Mouse (Mus musculus): ENCODE measurements around the gene Elp1.
A peak's percentile ranks its signal among the peaks of the same experiment; 100 is the strongest.

The Elp1 gene

GRCm38 (mm10) chr4:56743363-56744195 is 58.6 kb downstream of the Elp1 start, which contains the start of gene Actl7a:
Gene Actl7a (plus strand): TSS chr4:56743413.
- Histone ChIP-seq H3K27me3 (ENCODE audit: control insufficient read depth, insufficient read depth, low read length, poor library complexity, severe bottlenecking) (no peaks in the 10 kb centered on the region), H3K36me3 (ENCODE audit: control insufficient read depth, insufficient read depth, low read length, poor library complexity, severe bottlenecking) (no peaks in the 10 kb centered on the region)
- no peak for DNase-seq (ENCODE audit: low read depth, low spot score)

GRCm38 (mm10) chr4:56742698-56743097 is 59.4 kb downstream of the Elp1 start:
- no peaks in the 10 kb centered on the region for H3K27me3 ChIP-seq (ENCODE audit: control insufficient read depth, insufficient read depth, low read length, poor library complexity, severe bottlenecking)
- H3K36me3 ChIP-seq (ENCODE audit: control insufficient read depth, insufficient read depth, low read length, poor library complexity, severe bottlenecking), result no peaks in the 10 kb centered on the region
- DNase-seq (ENCODE audit: low read depth, low spot score), result no peak

GRCm38 (mm10) chr4:56741041-56741493 is 61.1 kb downstream of the Elp1 start, which contains the start of gene Actl7b:
Gene Actl7b (minus strand): TSS chr4:56741443.
- Histone ChIP-seq H3K36me3 (ENCODE audit: control insufficient read depth, insufficient read depth, low read length, poor library complexity, severe bottlenecking) (no peaks in the 10 kb centered on the region), H3K27me3 (ENCODE audit: control insufficient read depth, insufficient read depth, low read length, poor library complexity, severe bottlenecking) (no peaks in the 10 kb centered on the region)
- DNase-seq (ENCODE audit: low read depth, low spot score), result no peak

GRCm38 (mm10) chr4:56740611-56741010 is 61.5 kb downstream of the Elp1 start:
- DNase-seq (ENCODE audit: low read depth, low spot score), result no peak
- no peaks in the 10 kb centered on the region for H3K27me3 ChIP-seq (ENCODE audit: control insufficient read depth, insufficient read depth, low read length, poor library complexity, severe bottlenecking)
- H3K36me3 ChIP-seq (ENCODE audit: control insufficient read depth, insufficient read depth, low read length, poor library complexity, severe bottlenecking), result no peaks in the 10 kb centered on the region

GRCm38 (mm10) chr4:56740020-56740485 is 62.1 kb downstream of the Elp1 start, which contains the start of gene Gm26657:
Gene Gm26657 (plus strand): TSS chr4:56740070.
- Histone ChIP-seq H3K36me3 (ENCODE audit: control insufficient read depth, insufficient read depth, low read length, poor library complexity, severe bottlenecking) (no peaks in the 10 kb centered on the region), H3K27me3 (ENCODE audit: control insufficient read depth, insufficient read depth, low read length, poor library complexity, severe bottlenecking) (no peaks in the 10 kb centered on the region)
- DNase-seq (ENCODE audit: low read depth, low spot score), result no peak

- peak; percentile 21 for DNase-seq (ENCODE audit: low read depth, low spot score)
- no peaks in the 10 kb centered on the region for H3K36me3 ChIP-seq (ENCODE audit: control insufficient read depth, insufficient read depth, low read length, poor library complexity, severe bottlenecking)
- H3K27me3 ChIP-seq (ENCODE audit: control insufficient read depth, insufficient read depth, low read length, poor library complexity, severe bottlenecking), result no peaks in the 10 kb centered on the region
These were observed 76.3 kb downstream of the Elp1 start for GRCm38 (mm10) chr4:56725839-56726238.

- no peaks in the 10 kb centered on the region for H3K36me3 ChIP-seq (ENCODE audit: control insufficient read depth, insufficient read depth, low read length, poor library complexity, severe bottlenecking)
- no peak for DNase-seq (ENCODE audit: low read depth, low spot score)
- H3K27me3 ChIP-seq (ENCODE audit: control insufficient read depth, insufficient read depth, low read length, poor library complexity, severe bottlenecking), result no peaks in the 10 kb centered on the region; the same call in 1 of the 2 replicates
These were observed 78.9 kb downstream of the Elp1 start for GRCm38 (mm10) chr4:56723237-56723636.

- no peaks in the 10 kb centered on the region for H3K36me3 ChIP-seq (ENCODE audit: control insufficient read depth, insufficient read depth, low read length, poor library complexity, severe bottlenecking)
- no peak for DNase-seq (ENCODE audit: low read depth, low spot score)
- H3K27me3 ChIP-seq (ENCODE audit: control insufficient read depth, insufficient read depth, low read length, poor library complexity, severe bottlenecking), result no peaks in the 10 kb centered on the region; the same call in 1 of the 2 replicates
These were observed 79.8 kb downstream of the Elp1 start for GRCm38 (mm10) chr4:56722346-56722745.

- Histone ChIP-seq H3K27me3 (ENCODE audit: control insufficient read depth, insufficient read depth, low read length, poor library complexity, severe bottlenecking) (no peaks in the 10 kb centered on the region; the same call in 1 of the 2 replicates), H3K36me3 (ENCODE audit: control insufficient read depth, insufficient read depth, low read length, poor library complexity, severe bottlenecking) (no peaks in the 10 kb centered on the region)
- peak; percentile 32 for DNase-seq (ENCODE audit: low read depth, low spot score)
These were observed 80.7 kb downstream of the Elp1 start for GRCm38 (mm10) chr4:56721469-56721868.

- H3K36me3 ChIP-seq (ENCODE audit: control insufficient read depth, insufficient read depth, low read length, poor library complexity, severe bottlenecking), result no peaks in the 10 kb centered on the region
- H3K27me3 ChIP-seq (ENCODE audit: control insufficient read depth, insufficient read depth, low read length, poor library complexity, severe bottlenecking), result no peaks in the 10 kb centered on the region; the same call in 1 of the 2 replicates
- no peak for DNase-seq (ENCODE audit: low read depth, low spot score)
These were observed 81.7 kb downstream of the Elp1 start for GRCm38 (mm10) chr4:56720403-56720802.

- H3K36me3 ChIP-seq (ENCODE audit: control insufficient read depth, insufficient read depth, low read length, poor library complexity, severe bottlenecking), result no peaks in the 10 kb centered on the region
- no peaks in the 10 kb centered on the region; the same call in 1 of the 2 replicates for H3K27me3 ChIP-seq (ENCODE audit: control insufficient read depth, insufficient read depth, low read length, poor library complexity, severe bottlenecking)
- DNase-seq (ENCODE audit: low read depth, low spot score), result no peak
These were observed 82.7 kb downstream of the Elp1 start for GRCm38 (mm10) chr4:56719456-56719855.

GRCm38 (mm10) chr4:56718573-56719442 is 83.3 kb downstream of the Elp1 start:
- no peaks in the 10 kb centered on the region; the same call in 1 of the 2 replicates for H3K27me3 ChIP-seq (ENCODE audit: control insufficient read depth, insufficient read depth, low read length, poor library complexity, severe bottlenecking)
- DNase-seq (ENCODE audit: low read depth, low spot score), result no peak

GRCm38 (mm10) chr4:56717932-56718331 is 84.2 kb downstream of the Elp1 start:
- no peaks in the 10 kb centered on the region for H3K36me3 ChIP-seq (ENCODE audit: control insufficient read depth, insufficient read depth, low read length, poor library complexity, severe bottlenecking)
- DNase-seq (ENCODE audit: low read depth, low spot score), result no peak
- H3K27me3 ChIP-seq (ENCODE audit: control insufficient read depth, insufficient read depth, low read length, poor library complexity, severe bottlenecking), result no peaks in the 10 kb centered on the region; the same call in 1 of the 2 replicates

More at GRCm38 (mm10) chr4:56718573-56719442, 83.3 kb downstream of the Elp1 start:
- no peaks in the 10 kb centered on the region for H3K36me3 ChIP-seq (ENCODE audit: control insufficient read depth, insufficient read depth, low read length, poor library complexity, severe bottlenecking)

GRCm38 (mm10) chr4:56716801-56717200 is 85.3 kb downstream of the Elp1 start:
- Histone ChIP-seq H3K36me3 (ENCODE audit: control insufficient read depth, insufficient read depth, low read length, poor library complexity, severe bottlenecking) (no peaks in the 10 kb centered on the region), H3K27me3 (ENCODE audit: control insufficient read depth, insufficient read depth, low read length, poor library complexity, severe bottlenecking) (no peaks in the 10 kb centered on the region; the same call in 1 of the 2 replicates)
- DNase-seq (ENCODE audit: low read depth, low spot score), result no peak
